Mouse (Mus musculus) left cerebral cortex, postnatal 36 days (tissue): ENCODE data around the gene Hnrnpl. TPM values are rescaled to one million over a fixed set of nuclear protein-coding genes. Genes with fewer than 3 reads are reported as not detected.

Source experiments
- DNase-seq, 2 experiments: peaks; one replicate each; pipeline ENCODE4 v3.0.0; 2021 to 2022; ENCODE audit warnings: low spot score in 2 of 2, mixed read lengths in 1 of 2
- intact Hi-C: fragments of 180-260 bp; cut with DNase I; formaldehyde crosslinking; loops from one replicate; pipeline ENCODE4 v1.15.1; 2025
- total RNA-seq, 2 experiments: library from RNA; stranded (reverse); gene quantifications; 2 replicates each; pipeline ENCODE4 v1.2.3; 2021

The Hnrnpl gene
- total RNA-seq, 2 experiments from 2014 or later: 414 to 415 TPM

- no peak for DNase-seq
- intact Hi-C loops: loop anchor here (10.0 kb wide), 1 partner anchor 246 kb away; no protein-coding TSS in a partner anchor
Measured at GRCm38 (mm10) chr7:28788307-28789195, 19.8 kb upstream of the Hnrnpl start, which contains the start of gene Rinl. Gene Rinl (plus strand): TSS chr7:28788969.

GRCm38 (mm10) chr7:28789235-28789634 lies 19.1 kb upstream of the Hnrnpl start:
- DNase-seq: no peak
- intact Hi-C loops: loop anchor here (10.0 kb wide), 1 partner anchor 246 kb away; no protein-coding TSS in a partner anchor

- no peak for DNase-seq
- intact Hi-C loops: no loop called here
Measured at GRCm38 (mm10) chr7:28790066-28790806, 18.1 kb upstream of the Hnrnpl start.

GRCm38 (mm10) chr7:28791706-28792105 lies 16.6 kb upstream of the Hnrnpl start:
- intact Hi-C loops: no loop called here

GRCm38 (mm10) chr7:28792391-28793185 lies 15.8 kb upstream of the Hnrnpl start:
- DNase-seq: no peak
- intact Hi-C loops: no loop called here

More at GRCm38 (mm10) chr7:28791706-28792105, 16.6 kb upstream of the Hnrnpl start:
- DNase-seq: no peak

- intact Hi-C loops: no loop called here
Measured at GRCm38 (mm10) chr7:28793834-28794233, 14.5 kb upstream of the Hnrnpl start.

GRCm38 (mm10) chr7:28794496-28794895 lies 13.8 kb upstream of the Hnrnpl start:
- intact Hi-C loops: no loop called here
- no peak for DNase-seq

More at GRCm38 (mm10) chr7:28793834-28794233, 14.5 kb upstream of the Hnrnpl start:
- DNase-seq: no peak

- intact Hi-C loops: loop anchor here (2.0 to 5.0 kb wide), 2 partner anchors 71 to 176 kb away; no protein-coding TSS in a partner anchor
- DNase-seq: no peak
Measured at GRCm38 (mm10) chr7:28795832-28796231, 12.5 kb upstream of the Hnrnpl start.

GRCm38 (mm10) chr7:28796562-28796975 lies 11.8 kb upstream of the Hnrnpl start:
- intact Hi-C loops: loop anchor here (2.0 to 5.0 kb wide), 2 partner anchors 70 to 176 kb away; no protein-coding TSS in a partner anchor
- DNase-seq: peak; percentile 75

- no peak for DNase-seq
- intact Hi-C loops: loop anchor here (5.0 kb wide), 1 partner anchor 172 kb away; no protein-coding TSS in a partner anchor
Measured at GRCm38 (mm10) chr7:28799994-28800393, 8.3 kb upstream of the Hnrnpl start.

- no peak for DNase-seq
- intact Hi-C loops: no loop called here
Measured at GRCm38 (mm10) chr7:28801451-28801850, 6.9 kb upstream of the Hnrnpl start.

GRCm38 (mm10) chr7:28801901-28802670 lies 6.3 kb upstream of the Hnrnpl start:
- DNase-seq: no peak
- intact Hi-C loops: no loop called here

GRCm38 (mm10) chr7:28802846-28803588 lies 5.3 kb upstream of the Hnrnpl start:
- intact Hi-C loops: no loop called here
- no peak for DNase-seq

GRCm38 (mm10) chr7:28803756-28804155 lies 4.6 kb upstream of the Hnrnpl start:
- intact Hi-C loops: no loop called here
- DNase-seq: no peak

- intact Hi-C loops: no loop called here
Measured at GRCm38 (mm10) chr7:28806869-28807268, 1.5 kb upstream of the Hnrnpl start.

GRCm38 (mm10) chr7:28807641-28808220 lies 610 bp upstream of the Hnrnpl start:
- no peak for DNase-seq
- intact Hi-C loops: no loop called here

More at GRCm38 (mm10) chr7:28806869-28807268, 1.5 kb upstream of the Hnrnpl start:
- DNase-seq: no peak

- intact Hi-C loops: no loop called here
- DNase-seq: peak; percentile 92 to 95
Measured at GRCm38 (mm10) chr7:28808957-28809393, 634 bp downstream of the Hnrnpl start.
